Mouse (Mus musculus) spleen, postnatal 4 days (tissue): ENCODE results near the gene Dnajb5.
"Not testable (repeated sequence)": the region's sequence is repeated elsewhere in the genome, so short reads cannot be mapped to it uniquely, and the experiment has no call there.

Experiments
- DNase-seq, 2 experiments: peaks; one replicate each; pipeline ENCODE4 v3.0.0; 2022; ENCODE audit warnings: low spot score in 2 of 2

Dnajb5 gene

GRCm38 (mm10) chr4:42969304-42969703 lies 19.7 kb downstream of the Dnajb5 start, which contains the start of gene 1700022I11Rik:
Gene 1700022I11Rik, plus strand, starts transcription at chr4:42969604.
- DNase-seq = no peak

- DNase-seq = no peak
Measured at GRCm38 (mm10) chr4:42972952-42973351, 23.3 kb downstream of the Dnajb5 start.

- DNase-seq = no peak
Measured at GRCm38 (mm10) chr4:42973868-42974267, 24.3 kb downstream of the Dnajb5 start.

- no peak for DNase-seq
Measured at GRCm38 (mm10) chr4:42978062-42978461, 28.4 kb downstream of the Dnajb5 start.

- DNase-seq = not testable (repeated sequence)
Measured at GRCm38 (mm10) chr4:42980467-42980866, 30.9 kb downstream of the Dnajb5 start.

- no peak for DNase-seq
Measured at GRCm38 (mm10) chr4:42988296-42988695, 38.7 kb downstream of the Dnajb5 start.

GRCm38 (mm10) chr4:42998022-42998421 lies 48.4 kb downstream of the Dnajb5 start:
- DNase-seq = no peak

GRCm38 (mm10) chr4:42999451-43000140 lies 50.0 kb downstream of the Dnajb5 start:
- DNase-seq = peak; percentile 74 to 85

- DNase-seq = peak; percentile 99
Measured at GRCm38 (mm10) chr4:43000141-43000986, 50.8 kb downstream of the Dnajb5 start, which contains the start of gene Vcp. Gene Vcp, minus strand, starts transcription at chr4:43000507.

GRCm38 (mm10) chr4:43001272-43001671 lies 51.7 kb downstream of the Dnajb5 start:
- DNase-seq = no peak

GRCm38 (mm10) chr4:43002756-43003439 lies 53.3 kb downstream of the Dnajb5 start:
- no peak for DNase-seq

- DNase-seq = no peak
Measured at GRCm38 (mm10) chr4:43004951-43005350, 55.3 kb downstream of the Dnajb5 start.

- DNase-seq = peak in 1 of 2 experiments; percentile 39
Measured at GRCm38 (mm10) chr4:43005765-43006164, 56.2 kb downstream of the Dnajb5 start.
